Mouse (Mus musculus) kidney, embryonic 16.5 days (tissue): Measurements from ENCODE around the gene Foxp4. TPM values are rescaled to one million over a fixed set of nuclear protein-coding genes. Genes with fewer than 3 reads are reported as not detected.

Source experiments
- ATAC-seq: fragments of 200-750 bp; cut with Nextera tagmentation; 2 replicates; pipeline ENCODE4 v1.8.0; 2017; ENCODE audit warnings: moderate TSS enrichment; ENCODE audit not compliant: low FRiP score, low TSS enrichment
- H3K27ac ChIP-seq: fragments of 300-500 bp; sonication (generic); 2 replicates; pipeline ENCODE4 v1.5.1; 2014; ENCODE audit warnings: low read length
- H3K27me3 ChIP-seq: fragments of 300-500 bp; sonication (generic); 2 replicates; pipeline ENCODE4 v1.6.1; 2014; ENCODE audit warnings: low read length, control low read depth, mixed read lengths; ENCODE audit not compliant: insufficient read depth
- H3K36me3 ChIP-seq: fragments of 300-500 bp; sonication (generic); 2 replicates; pipeline ENCODE4 v1.6.1; 2014; ENCODE audit warnings: low read length, control low read depth, mixed read lengths; ENCODE audit not compliant: insufficient read depth
- H3K4me1 ChIP-seq: fragments of 300-500 bp; sonication (generic); 2 replicates; pipeline ENCODE4 v1.6.1; 2014; ENCODE audit warnings: low read length, control low read depth, mixed read lengths; ENCODE audit not compliant: insufficient read depth
- H3K4me2 ChIP-seq: fragments of 300-500 bp; sonication (generic); replicated peaks from 2 replicates; pipeline ENCODE4 v1.6.1; 2014; ENCODE audit warnings: low read depth, low read length
- H3K4me3 ChIP-seq: fragments of 300-500 bp; sonication (generic); 2 replicates; pipeline ENCODE4 v1.5.1; 2014; ENCODE audit warnings: mild to moderate bottlenecking, low read length
- H3K9ac ChIP-seq: fragments of 300-500 bp; sonication (generic); replicated peaks from 2 replicates; pipeline ENCODE4 v1.6.1; 2014; ENCODE audit warnings: low read length
- H3K9me3 ChIP-seq: fragments of 300-500 bp; sonication (generic); 2 replicates; pipeline ENCODE4 v1.6.1; 2016; ENCODE audit warnings: low read length, control low read depth
- WGBS: fragments of 180-500 bp; shearing (Covaris S2); extraction: QIAGEN DNeasy Blood & Tissue Kit; methylation state at CpG from one replicate; pipeline ENCODE4 v1.1.7; 2014; 5-methylcytosine and 5-hydroxymethylcytosine counted together
- polyA plus RNA-seq: library from polyadenylated mRNA; unstranded; fragments of >200 nt; fragmentation: Nextera tagmentation; extraction: Ambion mirVana; gene quantifications from 2 replicates; pipeline ENCODE4 v1.2.1, GENCODE M21; 2015

The Foxp4 gene
- polyA plus RNA-seq, 1 experiment from 2014 or later, result 8.3 TPM

- H3K27ac ChIP-seq, result no peak overlapping the region
- peaks cover 26% of the 10 kb centered on the region for H3K4me1 ChIP-seq
- H3K27me3 ChIP-seq, result peaks cover 3% of the 10 kb centered on the region; the same call in 1 of the 2 replicates
- WGBS, result 31% methylated on average over 3 of the region's 3 CpGs
- no peak overlapping the region for H3K4me3 ChIP-seq
- H3K9ac ChIP-seq, result no peak overlapping the region
- H3K9me3 ChIP-seq, result no peaks in the 10 kb centered on the region
- ATAC-seq, result no peak
- no peak overlapping the region for H3K4me2 ChIP-seq
- H3K36me3 ChIP-seq, result peaks cover 19% of the 10 kb centered on the region
These were observed 45.2 kb downstream of the Foxp4 start for GRCm38 (mm10) chr17:47879207-47879606.

GRCm38 (mm10) chr17:47878378-47879089, 45.9 kb downstream of the Foxp4 start:
- Histone ChIP-seq H3K27me3 (peaks cover 3% of the 10 kb centered on the region; the same call in 1 of the 2 replicates), H3K9ac (peak overlapping the region; percentile 50; the same call in 1 of the 2 replicates), H3K4me1 (peaks cover 30% of the 10 kb centered on the region), H3K4me2 (no peak overlapping the region; the same call in 1 of the 2 replicates), H3K36me3 (peaks cover 20% of the 10 kb centered on the region), H3K9me3 (no peaks in the 10 kb centered on the region), H3K27ac (no peak overlapping the region), H3K4me3 (no peak overlapping the region)
- peak; percentile 12; the same call in 1 of the 2 replicates for ATAC-seq
- WGBS, result 25% methylated on average over 34 of the region's 35 CpGs

- Histone ChIP-seq H3K27ac (no peak overlapping the region), H3K4me2 (no peak overlapping the region), H3K4me1 (peaks cover 34% of the 10 kb centered on the region), H3K27me3 (peaks cover 3% of the 10 kb centered on the region; the same call in 1 of the 2 replicates), H3K9me3 (no peaks in the 10 kb centered on the region), H3K36me3 (peaks cover 24% of the 10 kb centered on the region), H3K4me3 (no peak overlapping the region), H3K9ac (no peak overlapping the region; the same call in 1 of the 2 replicates)
- WGBS, result 58% methylated on average over 10 of the region's 10 CpGs
- ATAC-seq, result 0 out of 2 replicates have a peak, but pooled peaks have one; percentile 24
These were observed 46.6 kb downstream of the Foxp4 start for GRCm38 (mm10) chr17:47877715-47878377.

GRCm38 (mm10) chr17:47876776-47877714, 47.4 kb downstream of the Foxp4 start:
- ATAC-seq, result peak; percentile 33; the same call in 1 of the 2 replicates
- Histone ChIP-seq H3K4me3 (no peak overlapping the region), H3K4me2 (no peak overlapping the region), H3K9ac (no peak overlapping the region; the same call in 1 of the 2 replicates), H3K27ac (no peak overlapping the region), H3K36me3 (peaks cover 27% of the 10 kb centered on the region), H3K4me1 (peaks cover 34% of the 10 kb centered on the region), H3K9me3 (no peaks in the 10 kb centered on the region), H3K27me3 (peaks cover 3% of the 10 kb centered on the region; the same call in 1 of the 2 replicates)
- 41% methylated on average over 26 of the region's 26 CpGs for WGBS

GRCm38 (mm10) chr17:47873341-47873791, 51.1 kb downstream of the Foxp4 start:
- Histone ChIP-seq H3K9me3 (no peaks in the 10 kb centered on the region), H3K27me3 (no peaks in the 10 kb centered on the region), H3K36me3 (peaks cover 46% of the 10 kb centered on the region), H3K4me2 (peak overlapping the region; percentile 23; the same call in 1 of the 2 replicates), H3K4me1 (peaks cover 18% of the 10 kb centered on the region), H3K27ac (no peak overlapping the region; the same call in 1 of the 2 replicates), H3K4me3 (no peak overlapping the region), H3K9ac (no peak overlapping the region)
- 16% methylated on average over 9 of the region's 9 CpGs for WGBS
- peak; percentile 43; the same call in 1 of the 2 replicates for ATAC-seq

- H3K9ac ChIP-seq, result no peak overlapping the region
- no peak overlapping the region for H3K4me3 ChIP-seq
- H3K27me3 ChIP-seq, result no peaks in the 10 kb centered on the region
- peaks cover 9% of the 10 kb centered on the region; the same call in 1 of the 2 replicates for H3K4me1 ChIP-seq
- H3K27ac ChIP-seq, result no peak overlapping the region; the same call in 1 of the 2 replicates
- no peak for ATAC-seq
- WGBS, result 82% methylated on average over 31 of the region's 31 CpGs
- no peak overlapping the region for H3K4me2 ChIP-seq
- peaks cover 53% of the 10 kb centered on the region for H3K36me3 ChIP-seq
- H3K9me3 ChIP-seq, result no peaks in the 10 kb centered on the region
These were observed 52.0 kb downstream of the Foxp4 start for GRCm38 (mm10) chr17:47872311-47873011.

GRCm38 (mm10) chr17:47869874-47870273, 54.6 kb downstream of the Foxp4 start:
- H3K9me3 ChIP-seq, result no peaks in the 10 kb centered on the region
- H3K4me2 ChIP-seq, result no peak overlapping the region
- WGBS, result 91% methylated on average over 10 of the region's 10 CpGs
- no peak overlapping the region for H3K4me3 ChIP-seq
- ATAC-seq, result no peak
- H3K4me1 ChIP-seq, result 0 out of 2 replicates have a peak, but pooled peaks cover 8% of the 10 kb centered on the region
- peaks cover 44% of the 10 kb centered on the region for H3K36me3 ChIP-seq
- H3K27me3 ChIP-seq, result no peaks in the 10 kb centered on the region
- H3K27ac ChIP-seq, result no peak overlapping the region
- H3K9ac ChIP-seq, result no peak overlapping the region

GRCm38 (mm10) chr17:47866037-47866436, 58.4 kb downstream of the Foxp4 start:
- no peak overlapping the region for H3K4me3 ChIP-seq
- 0 out of 2 replicates have a peak, but pooled peaks cover 2% of the 10 kb centered on the region for H3K4me1 ChIP-seq
- no peak overlapping the region for H3K4me2 ChIP-seq
- no peak overlapping the region for H3K9ac ChIP-seq
- no peak for ATAC-seq
- H3K27me3 ChIP-seq, result peaks cover 4% of the 10 kb centered on the region; the same call in 1 of the 2 replicates
- H3K36me3 ChIP-seq, result peaks cover 22% of the 10 kb centered on the region
- no peak overlapping the region for H3K27ac ChIP-seq
- WGBS, result 64% methylated on average over 10 of the region's 10 CpGs
- H3K9me3 ChIP-seq, result no peaks in the 10 kb centered on the region
